Mouse (Mus musculus) MEL (cell line): Measurements from ENCODE around the gene Ada. TPM values are rescaled to one million over a fixed set of nuclear protein-coding genes. Genes with fewer than 3 reads are reported as not detected.

ENCODE experiments used
- DNase-seq: peaks from one replicate; pipeline ENCODE4 v3.0.0; 2011; ENCODE audit warnings: low read depth, low spot score
- H3K27ac ChIP-seq: 2 replicates; pipeline ENCODE4 v1.5.1; 2012; ENCODE audit warnings: low read depth, mild to moderate bottlenecking, control low read depth, low read length, moderate library complexity; ENCODE audit not compliant: control insufficient read depth
- H3K27me3 ChIP-seq, 2 experiments: fragments of 150-350 bp in 1 of 2; sonication (generic) in 1 of 2; 2 replicates each; pipeline ENCODE4 v1.6.1; 2012; ENCODE audit warnings: low read length in 2 of 2, mild to moderate bottlenecking in 2 of 2, improper control_type of control experiment in 1 of 2, moderate library complexity in 1 of 2; ENCODE audit not compliant: insufficient read depth in 2 of 2, control insufficient read depth in 1 of 2
- H3K36me3 ChIP-seq, 2 experiments: 2 replicates each; pipeline ENCODE4 v1.6.1; 2012 to 2014; ENCODE audit warnings: low read length in 2 of 2, improper control_type of control experiment in 1 of 2, inconsistent platforms in 1 of 2, mild to moderate bottlenecking in 1 of 2; ENCODE audit not compliant: insufficient read depth in 2 of 2, control insufficient read depth in 1 of 2
- H3K4me1 ChIP-seq, 2 experiments: fragments of 150-350 bp in 1 of 2; sonication (generic) in 1 of 2; 2 replicates each; pipeline ENCODE4 v1.6.1; 2012; ENCODE audit warnings: low read length in 2 of 2, improper control_type of control experiment in 1 of 2, mild to moderate bottlenecking in 1 of 2; ENCODE audit not compliant: insufficient read depth in 2 of 2, control insufficient read depth in 1 of 2
- H3K4me3 ChIP-seq, 2 experiments: fragments of 150-350 bp in 1 of 2; sonication (generic) in 1 of 2; 2 replicates each; pipeline ENCODE4 v1.5.1; 2012; ENCODE audit warnings: low read depth in 2 of 2, low read length in 2 of 2, mild to moderate bottlenecking in 2 of 2, moderate library complexity in 2 of 2, control low read depth in 1 of 2, improper control_type of control experiment in 1 of 2; ENCODE audit not compliant: control insufficient read depth in 1 of 2, insufficient read depth in 1 of 2
- H3K79me2 ChIP-seq: 2 replicates; pipeline ENCODE4 v1.6.1; 2012; ENCODE audit warnings: mild to moderate bottlenecking, low read length, moderate library complexity; ENCODE audit not compliant: control insufficient read depth, poor library complexity, insufficient read depth
- H3K9ac ChIP-seq: 2 replicates; pipeline ENCODE4 v1.6.1; 2012; ENCODE audit warnings: low read depth, mild to moderate bottlenecking, control low read depth, low read length, moderate library complexity; ENCODE audit not compliant: control insufficient read depth, poor library complexity, severe bottlenecking
- H3K9me3 ChIP-seq: fragments of 150-350 bp; sonication (generic); replicated peaks from 2 replicates; pipeline ENCODE4 v1.6.1; 2012; ENCODE audit warnings: mild to moderate bottlenecking, low read length, improper control_type of control experiment, moderate library complexity; ENCODE audit not compliant: insufficient read depth
- BHLHE40 ChIP-seq: IDR thresholded peaks from 2 replicates; pipeline ENCODE4 v1.6.1; 2012; ENCODE audit warnings: low read depth, mild to moderate bottlenecking, inconsistent platforms, low read length, improper control_type of control experiment, borderline replicate concordance
- CHD1 ChIP-seq: IDR thresholded peaks from 2 replicates; pipeline ENCODE4 v1.6.1; 2012; ENCODE audit warnings: low read depth, mild to moderate bottlenecking, inconsistent platforms, low read length, improper control_type of control experiment
- CHD2 ChIP-seq: IDR thresholded peaks from 2 replicates; pipeline ENCODE4 v1.6.1; 2011; ENCODE audit warnings: low read length, improper control_type of control experiment
- E2F4 ChIP-seq: IDR thresholded peaks from 2 replicates; pipeline ENCODE4 v1.6.1; 2011; ENCODE audit warnings: low read depth, low read length, improper control_type of control experiment, borderline replicate concordance
- ELF1 ChIP-seq: IDR thresholded peaks from 2 replicates; pipeline ENCODE4 v1.6.1; 2014; ENCODE audit warnings: low read depth, mild to moderate bottlenecking, inconsistent platforms, low read length, improper control_type of control experiment, moderate library complexity
- EP300 ChIP-seq, 2 experiments: IDR thresholded peaks; 2 replicates each; pipeline ENCODE4 v1.6.1; 2011; ENCODE audit warnings: improper control_type of control experiment in 2 of 2, low read length in 2 of 2, low read depth in 1 of 2, mild to moderate bottlenecking in 1 of 2
- ETS1 ChIP-seq: IDR thresholded peaks from 2 replicates; pipeline ENCODE4 v1.6.1; 2012; ENCODE audit warnings: low read depth, mild to moderate bottlenecking, inconsistent platforms, low read length, improper control_type of control experiment, moderate library complexity
- GABPA ChIP-seq: IDR thresholded peaks from 2 replicates; pipeline ENCODE4 v1.6.1; 2012; ENCODE audit warnings: low read depth, mild to moderate bottlenecking, inconsistent platforms, low read length, improper control_type of control experiment, moderate library complexity
- GATA1 ChIP-seq: IDR thresholded peaks from 2 replicates; pipeline ENCODE4 v1.6.1; 2011; ENCODE audit warnings: low read depth, low read length, improper control_type of control experiment
- HCFC1 ChIP-seq: IDR thresholded peaks from 2 replicates; pipeline ENCODE4 v1.6.1; 2012; ENCODE audit warnings: low read depth, mild to moderate bottlenecking, inconsistent platforms, low read length, improper control_type of control experiment, moderate library complexity
- JUND ChIP-seq: IDR thresholded peaks from 2 replicates; pipeline ENCODE4 v1.6.1; 2011; ENCODE audit warnings: low read depth, mild to moderate bottlenecking, improper control_type of control experiment, low read length
- MAFK ChIP-seq: IDR thresholded peaks from 2 replicates; pipeline ENCODE4 v1.6.1; 2011; ENCODE audit warnings: low read depth, mild to moderate bottlenecking, low read length, improper control_type of control experiment, borderline replicate concordance
- MAX ChIP-seq: IDR thresholded peaks from 2 replicates; pipeline ENCODE4 v1.6.1; 2011; ENCODE audit warnings: low read length, improper control_type of control experiment
- MAZ ChIP-seq: IDR thresholded peaks from 2 replicates; pipeline ENCODE4 v1.6.1; 2012; ENCODE audit warnings: low read depth, mild to moderate bottlenecking, inconsistent platforms, low read length, improper control_type of control experiment
- MEF2A ChIP-seq: IDR thresholded peaks from 2 replicates; pipeline ENCODE4 v1.6.1; 2014; ENCODE audit warnings: low read depth, mild to moderate bottlenecking, inconsistent platforms, low read length, improper control_type of control experiment; ENCODE audit not compliant: poor library complexity, insufficient replicate concordance, severe bottlenecking; ENCODE audit errors: extremely low read depth
- MYC ChIP-seq: IDR thresholded peaks from 2 replicates; pipeline ENCODE4 v1.6.1; 2011; ENCODE audit warnings: low read depth, mild to moderate bottlenecking, low read length, improper control_type of control experiment, moderate library complexity
- NELFE ChIP-seq: IDR thresholded peaks from 2 replicates; pipeline ENCODE4 v1.6.1; 2011; ENCODE audit warnings: low read depth, low read length, improper control_type of control experiment
- NRF1 ChIP-seq: IDR thresholded peaks from 2 replicates; pipeline ENCODE4 v1.6.1; 2014; ENCODE audit warnings: low read depth, mild to moderate bottlenecking, inconsistent platforms, low read length, improper control_type of control experiment, moderate library complexity; ENCODE audit not compliant: poor library complexity, insufficient read depth, severe bottlenecking
- POLR2A ChIP-seq, 2 experiments: IDR thresholded peaks; 2 replicates each; pipeline ENCODE4 v1.6.1; 2011 to 2012; ENCODE audit warnings: low read length in 2 of 2, mild to moderate bottlenecking in 2 of 2, control low read depth in 1 of 2, improper control_type of control experiment in 1 of 2, low read depth in 1 of 2, moderate library complexity in 1 of 2; ENCODE audit not compliant: control insufficient read depth in 1 of 2, insufficient read depth in 1 of 2, poor library complexity in 1 of 2
- POLR2AphosphoS2 ChIP-seq: IDR thresholded peaks from 2 replicates; pipeline ENCODE4 v1.6.1; 2011; ENCODE audit warnings: low read length, improper control_type of control experiment
- POLR2AphosphoS5 ChIP-seq: IDR thresholded peaks from 2 replicates; pipeline ENCODE4 v1.6.1; 2012; ENCODE audit warnings: low read depth, borderline replicate concordance, mild to moderate bottlenecking, inconsistent platforms, low read length, moderate library complexity, mixed read lengths
- RCOR1 ChIP-seq: IDR thresholded peaks from 2 replicates; pipeline ENCODE4 v1.6.1; 2012; ENCODE audit warnings: low read depth, mild to moderate bottlenecking, inconsistent platforms, low read length, improper control_type of control experiment
- SIN3A ChIP-seq: IDR thresholded peaks from 2 replicates; pipeline ENCODE4 v1.6.1; 2012; ENCODE audit warnings: low read length, improper control_type of control experiment, inconsistent platforms
- SMC3 ChIP-seq: IDR thresholded peaks from 2 replicates; pipeline ENCODE4 v1.6.1; 2011; ENCODE audit warnings: low read depth, low read length, improper control_type of control experiment
- TBP ChIP-seq: IDR thresholded peaks from 2 replicates; pipeline ENCODE4 v1.8.0; 2011; ENCODE audit warnings: low read depth, low read length, improper control_type of control experiment
- USF1 ChIP-seq: IDR thresholded peaks from 2 replicates; pipeline ENCODE4 v1.6.1; 2014; ENCODE audit warnings: low read depth, mild to moderate bottlenecking, inconsistent platforms, low read length, improper control_type of control experiment, moderate library complexity
- USF2 ChIP-seq, 2 experiments: IDR thresholded peaks; 2 replicates each; pipeline ENCODE4 v1.6.1; 2011 to 2012; ENCODE audit warnings: improper control_type of control experiment in 2 of 2, low read length in 2 of 2, borderline replicate concordance in 1 of 2, inconsistent platforms in 1 of 2, low read depth in 1 of 2, mild to moderate bottlenecking in 1 of 2; ENCODE audit not compliant: insufficient read depth in 1 of 2
- ZC3H11A ChIP-seq: IDR thresholded peaks from 2 replicates; pipeline ENCODE4 v1.6.1; 2012; ENCODE audit warnings: low read depth, mild to moderate bottlenecking, inconsistent platforms, low read length, improper control_type of control experiment
- ZKSCAN1 ChIP-seq: IDR thresholded peaks from 2 replicates; pipeline ENCODE4 v1.6.1; 2012; ENCODE audit warnings: low read depth, mild to moderate bottlenecking, inconsistent platforms, low read length, improper control_type of control experiment, moderate library complexity
- ZMIZ1 ChIP-seq: IDR thresholded peaks from 2 replicates; pipeline ENCODE4 v1.6.1; 2012; ENCODE audit warnings: low read depth, mild to moderate bottlenecking, inconsistent platforms, low read length, improper control_type of control experiment, moderate library complexity
- polyA plus RNA-seq, 2 experiments: library from polyadenylated mRNA; stranded (reverse) in 1 of 2; unstranded in 1 of 2; fragments of >175 nt in 1 of 2; fragments of >200 nt in 1 of 2; gene quantifications; 2 replicates each; pipeline versions ENCODE4 v1.2.1 to v1.2.4; 2012; ENCODE audit warnings: low replicate concordance in 2 of 2, low read depth in 1 of 2; ENCODE audit not compliant: insufficient read length in 2 of 2, insufficient read depth in 1 of 2, missing spikeins in 1 of 2
- total RNA-seq: library from RNA; depleted of rRNA; stranded (reverse); fragments of 300-350 nt; gene quantifications from 2 replicates; pipeline ENCODE4 v1.2.3, GENCODE M21; 2012

Gene Ada
- total and polyA plus RNA-seq, 3 experiments, result 35.1 to 36.5 TPM; not detected in 1

DNA sequence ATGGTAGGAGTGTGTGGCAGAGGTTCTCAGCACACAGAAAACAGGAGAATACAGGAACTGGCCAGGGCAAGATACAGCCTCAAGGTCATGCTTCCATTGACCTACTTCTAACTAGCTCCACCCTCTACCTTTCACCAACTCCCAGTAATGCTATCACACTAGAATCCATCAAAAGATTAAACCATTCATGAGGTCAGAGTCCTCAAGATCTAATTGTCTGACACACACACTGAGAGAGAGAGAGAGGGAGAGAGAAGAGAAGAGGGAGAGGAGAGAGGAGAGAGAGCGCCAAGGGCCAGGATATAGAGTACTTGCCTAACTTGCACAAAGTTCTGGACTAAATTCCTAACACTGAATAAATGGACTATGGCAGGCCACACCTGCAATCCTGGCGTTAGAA, 67.7 kb downstream of the Ada start:
- Histone ChIP-seq H3K4me1 (peaks cover 8 to 17% of the 10 kb centered on the region in 2 experiments), H3K27me3 (no peaks in the 10 kb centered on the region), H3K27ac (no peak overlapping the region), H3K4me3 (no peak overlapping the region), H3K9ac (no peak overlapping the region), H3K36me3 (peaks cover 0 to 15% of the 10 kb centered on the region in 2 experiments; a peak in 2 of 4 replicates), H3K9me3 (no peaks in the 10 kb centered on the region), H3K79me2 (peaks cover 12% of the 10 kb centered on the region; the same call in 1 of the 2 replicates)
- DNase-seq, result no peak
- TF ChIP-seq SIN3A (no peak), GABPA (no peak), EP300 (IDR thresholded peaks at IDR 0.05; ENCODE audit: low read depth in 1 of 2, low read length in 2 of 2) (no peak), MAFK (no peak), NRF1 (no peak), POLR2AphosphoS2 (no peak), ZKSCAN1 (no peak), POLR2A (IDR thresholded peaks at IDR 0.05; ENCODE audit: control insufficient read depth in 1 of 2, insufficient read depth in 1 of 2, low read depth in 1 of 2, low read length in 2 of 2, poor library complexity in 1 of 2) (no peak), MYC (no peak), E2F4 (no peak)

GRCm38 (mm10) chr2:163676745-163677144, 73.3 kb downstream of the Ada start:
- Histone ChIP-seq H3K9me3 (no peaks in the 10 kb centered on the region), H3K4me1 (peaks cover 4 to 16% of the 10 kb centered on the region in 2 experiments; a peak in 3 of 4 replicates), H3K27ac (peak overlapping the region; percentile 39), H3K9ac (peak overlapping the region; percentile 15), H3K27me3 (no peaks in the 10 kb centered on the region), H3K36me3 (peaks cover 0 to 17% of the 10 kb centered on the region in 2 experiments; a peak in 2 of 4 replicates), H3K4me3 (no peak overlapping the region), H3K79me2 (peaks cover 6% of the 10 kb centered on the region; the same call in 1 of the 2 replicates)
- peak; percentile 84 for DNase-seq
- TF ChIP-seq TBP, result peak; percentile 88
- 0 out of 2 replicates have a peak, but pooled peaks have one; percentile 26 for TF ChIP-seq RCOR1
- no peak for TF ChIP-seq JUND
- TF ChIP-seq CHD2, result no peak
- TF ChIP-seq MAX, result no peak
- TF ChIP-seq MEF2A, result no peak
- TF ChIP-seq E2F4, result no peak
- TF ChIP-seq ETS1, result no peak
- no peak for TF ChIP-seq MAZ
- no peak for TF ChIP-seq USF2 (IDR thresholded peaks at IDR 0.05; ENCODE audit: borderline replicate concordance in 1 of 2, insufficient read depth in 1 of 2, low read depth in 1 of 2, low read length in 2 of 2)
- TF ChIP-seq POLR2AphosphoS5, result no peak
- TF ChIP-seq ZMIZ1, result no peak
- TF ChIP-seq ELF1, result peak; percentile 56; the same call in 1 of the 2 replicates
- no peak for TF ChIP-seq MAFK
- TF ChIP-seq POLR2AphosphoS2, result no peak
- peak; percentile 11; the same call in 1 of the 2 replicates for TF ChIP-seq SMC3
- no peak for TF ChIP-seq HCFC1
- TF ChIP-seq ZKSCAN1, result no peak
- TF ChIP-seq SIN3A, result no peak
- TF ChIP-seq ZC3H11A, result no peak
- TF ChIP-seq POLR2A (IDR thresholded peaks at IDR 0.05; ENCODE audit: control insufficient read depth in 1 of 2, insufficient read depth in 1 of 2, low read depth in 1 of 2, low read length in 2 of 2, poor library complexity in 1 of 2), result no peak
- TF ChIP-seq NRF1, result no peak
- TF ChIP-seq GATA1, result no peak
- no peak for TF ChIP-seq CHD1
- TF ChIP-seq GABPA, result no peak
- TF ChIP-seq USF1, result no peak
- no peak for TF ChIP-seq BHLHE40
- TF ChIP-seq NELFE, result no peak
